Mouse (Mus musculus) cerebellum, adult (tissue): Measurements from ENCODE around the gene Trabd2b.

Source experiments
- ATAC-seq: cut with Nextera tagmentation; 2 replicates; pipeline ENCODE4 v1.9.2; 2017; ENCODE audit warnings: mild to moderate bottlenecking, moderate library complexity, mixed read lengths; ENCODE audit not compliant: insufficient number of reproducible peaks, low FRiP score, low TSS enrichment

The Trabd2b gene

DNA sequence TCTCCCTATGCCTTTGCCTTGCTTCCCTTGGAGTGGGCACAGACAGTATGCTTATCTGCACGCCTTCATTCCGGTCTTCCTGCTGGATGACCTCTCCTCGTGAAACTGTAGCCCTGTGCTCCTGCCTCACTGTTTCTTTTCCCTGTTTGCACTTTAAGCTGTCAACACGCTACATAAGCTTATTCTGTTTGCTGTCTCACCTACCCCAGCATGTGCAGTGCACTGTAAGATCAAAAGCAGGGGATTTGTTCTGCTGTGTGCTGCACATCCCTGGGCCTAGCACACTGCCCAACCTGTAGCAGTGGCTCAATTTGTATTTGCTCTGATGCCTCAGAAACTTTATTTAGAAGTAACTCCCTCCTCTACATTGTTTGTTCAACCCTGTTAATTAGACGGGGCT lies 79.5 kb downstream of the Trabd2b start:
- no peak for ATAC-seq

DNA sequence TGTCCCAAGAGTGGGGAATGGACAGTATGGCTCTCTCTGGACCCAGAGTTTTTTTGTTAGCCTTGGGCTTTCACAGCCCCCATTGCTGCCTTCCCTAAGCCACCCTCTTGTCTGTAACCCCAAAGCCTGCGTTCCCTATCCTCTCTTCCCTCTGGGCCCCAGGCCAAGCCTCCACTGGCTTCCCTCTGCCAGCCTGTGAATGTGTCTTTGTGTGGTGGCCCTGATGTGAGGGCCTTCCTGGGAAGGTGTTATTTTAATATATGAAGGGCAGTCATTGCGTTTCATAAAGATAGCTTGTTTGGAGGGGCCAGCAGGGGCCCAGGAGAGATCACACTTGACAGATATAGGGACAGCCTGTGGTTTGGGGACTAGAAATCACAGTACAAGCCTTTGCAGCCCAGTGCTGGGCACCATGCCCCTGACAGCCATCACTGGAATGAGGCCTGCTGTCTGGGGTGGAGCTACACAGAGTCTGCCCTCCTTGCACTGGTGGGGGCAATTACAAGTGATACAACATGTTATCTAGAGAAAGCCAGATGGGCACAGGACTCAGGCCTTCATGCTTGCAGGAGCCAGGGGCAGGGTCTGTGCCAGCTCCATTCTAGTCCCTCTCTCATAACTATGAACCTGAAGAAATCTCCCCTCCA lies 80.5 kb downstream of the Trabd2b start:
- ATAC-seq = no peak

DNA sequence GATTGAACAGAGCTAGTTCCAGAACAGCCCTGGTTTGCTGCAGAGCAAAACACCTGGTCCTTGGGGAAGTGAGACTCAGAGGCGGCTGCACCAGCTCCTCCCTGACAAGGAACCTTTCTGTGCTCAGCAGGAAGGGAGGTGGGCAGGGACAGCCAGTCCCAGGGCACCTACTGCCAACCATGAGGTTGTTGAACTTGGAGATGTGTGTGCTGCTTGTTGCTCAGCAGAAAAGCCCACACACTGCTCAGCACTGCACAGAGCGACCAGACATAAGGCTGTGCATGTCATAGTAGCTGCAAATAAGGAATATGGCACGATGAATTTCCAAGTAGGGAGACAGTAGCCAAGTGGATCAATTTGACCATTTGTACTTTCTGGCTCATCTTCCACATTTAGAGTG lies 81.2 kb downstream of the Trabd2b start:
- ATAC-seq = no peak

DNA sequence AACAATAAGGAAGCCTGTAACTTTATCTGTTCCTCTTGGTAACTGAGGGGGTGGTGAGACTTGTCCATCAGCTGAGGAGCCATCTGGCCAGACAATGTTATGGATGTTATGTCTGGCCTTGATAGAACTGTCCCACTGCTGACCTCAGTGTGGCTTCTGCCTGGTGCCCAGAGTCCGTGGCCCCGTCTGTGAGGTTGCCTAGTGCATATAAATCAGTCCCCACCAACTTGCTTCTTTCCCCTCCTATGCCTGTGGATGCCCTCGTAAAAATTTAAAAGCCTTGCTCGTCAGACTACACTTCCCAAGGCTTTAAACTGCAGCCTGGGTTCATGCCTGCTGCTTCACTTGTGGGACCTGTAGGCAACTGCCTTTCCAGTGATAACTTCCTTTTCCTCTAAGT lies 85.6 kb downstream of the Trabd2b start:
- ATAC-seq = no peak

DNA sequence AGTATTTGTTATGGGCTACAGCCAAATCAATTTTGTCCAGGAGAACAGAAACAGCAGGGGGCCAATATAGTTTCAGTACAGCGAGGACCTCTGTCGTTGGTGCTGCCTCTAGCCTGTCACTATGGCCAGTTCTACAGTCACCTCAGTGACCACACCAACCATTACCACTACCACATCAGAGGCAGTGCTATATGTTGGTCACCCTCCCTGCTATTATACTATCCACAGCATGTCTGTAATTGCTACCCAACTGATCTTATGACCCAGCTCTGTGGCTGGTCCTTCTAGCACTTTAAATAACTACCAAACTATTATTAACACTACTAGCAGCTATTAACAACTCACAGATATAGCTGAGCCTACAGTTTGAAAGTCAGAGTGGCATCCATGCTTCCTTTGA lies 87.5 kb downstream of the Trabd2b start:
- ATAC-seq = no peak

DNA sequence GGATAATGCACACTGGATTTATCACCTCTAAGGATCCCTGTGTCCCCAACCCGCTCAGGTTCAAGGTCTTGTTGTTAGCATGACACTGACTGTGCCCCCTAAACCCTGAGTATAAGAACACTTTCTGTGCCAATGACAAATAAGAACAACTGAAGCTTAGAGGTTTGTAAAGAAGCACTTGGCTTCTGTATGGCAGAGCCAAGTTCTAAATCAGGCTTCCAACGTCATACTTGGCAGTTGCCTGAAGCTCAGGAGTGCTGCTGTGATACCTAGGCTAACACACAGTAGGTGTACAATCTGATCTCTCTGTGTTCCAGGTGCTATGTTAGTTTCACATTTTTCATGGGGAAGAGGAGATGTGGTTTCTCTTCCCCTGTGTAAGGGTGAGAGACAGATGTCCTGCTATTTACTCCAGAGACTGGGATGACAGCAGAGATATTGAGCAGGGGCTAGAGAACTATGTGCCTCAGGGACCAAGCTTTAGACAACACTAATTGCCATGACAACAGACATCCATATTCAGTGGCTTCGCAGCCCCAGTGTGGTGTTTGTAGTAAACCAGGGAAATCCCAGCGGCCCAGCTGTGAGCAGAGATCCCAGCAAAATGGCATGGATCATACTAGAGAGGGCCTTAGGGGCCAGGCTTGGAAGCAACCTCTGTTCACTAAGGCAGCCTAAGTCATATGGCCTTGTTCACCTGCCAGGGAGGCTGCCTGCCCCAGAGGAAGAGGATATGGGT lies 89.3 kb downstream of the Trabd2b start:
- ATAC-seq = no peak

DNA sequence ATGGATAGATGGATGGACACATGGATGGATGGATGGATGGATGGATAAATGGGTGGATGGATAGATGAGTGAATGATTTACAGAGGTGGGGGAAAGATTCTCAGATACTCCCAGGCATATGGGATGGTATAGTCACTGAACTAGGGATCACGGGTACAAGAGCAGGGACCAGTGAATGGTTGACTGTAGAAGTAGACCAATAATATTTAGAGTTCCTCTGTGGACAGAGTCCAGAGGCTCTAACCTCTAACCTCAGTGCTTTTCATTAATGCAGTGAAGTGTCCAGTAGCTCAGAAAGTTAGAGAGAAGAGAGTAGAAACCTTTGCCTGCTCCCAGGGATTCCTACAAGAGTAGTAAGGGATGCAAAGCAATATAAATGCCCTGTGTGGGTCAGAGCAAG lies 93.1 kb downstream of the Trabd2b start:
- ATAC-seq = no peak

DNA sequence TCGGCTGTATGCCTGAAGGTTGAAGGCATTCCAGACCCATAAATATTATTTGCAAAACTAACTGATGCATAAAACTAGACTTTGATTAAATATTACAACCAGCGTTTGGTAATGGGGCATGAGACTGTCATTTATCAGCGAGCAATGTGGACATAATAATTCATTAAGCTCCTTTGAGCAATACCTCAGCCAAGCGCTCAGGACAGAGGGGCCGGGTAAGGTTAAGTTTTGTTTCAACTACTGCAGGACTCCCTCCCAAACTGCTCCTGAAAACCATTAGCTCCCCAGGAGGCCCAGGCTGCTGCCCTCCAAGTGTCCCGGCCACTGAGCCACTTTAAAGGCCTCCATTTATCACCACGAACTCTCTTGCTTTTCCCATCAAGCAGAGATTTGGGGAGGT lies 93.8 kb downstream of the Trabd2b start:
- no peak for ATAC-seq

DNA sequence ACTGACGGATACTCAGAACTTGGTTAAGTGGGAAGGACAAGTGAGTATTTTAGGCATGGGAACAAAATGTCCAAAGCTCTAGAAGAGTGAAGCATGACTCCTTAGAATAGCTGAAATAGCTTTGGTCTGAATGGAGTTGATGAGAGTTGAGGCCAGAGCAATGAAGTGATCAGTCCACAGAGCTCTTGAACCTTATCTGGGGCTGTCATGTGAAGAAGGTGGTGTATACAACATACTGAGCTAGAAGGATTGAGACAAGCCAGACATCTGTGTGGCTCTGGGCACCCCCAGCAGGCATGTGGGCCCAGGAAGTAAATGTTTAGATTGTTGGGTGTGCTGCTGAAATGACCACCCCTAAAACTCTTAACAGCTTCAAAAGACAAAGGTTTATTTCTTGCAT lies 94.5 kb downstream of the Trabd2b start:
- ATAC-seq = no peak

DNA sequence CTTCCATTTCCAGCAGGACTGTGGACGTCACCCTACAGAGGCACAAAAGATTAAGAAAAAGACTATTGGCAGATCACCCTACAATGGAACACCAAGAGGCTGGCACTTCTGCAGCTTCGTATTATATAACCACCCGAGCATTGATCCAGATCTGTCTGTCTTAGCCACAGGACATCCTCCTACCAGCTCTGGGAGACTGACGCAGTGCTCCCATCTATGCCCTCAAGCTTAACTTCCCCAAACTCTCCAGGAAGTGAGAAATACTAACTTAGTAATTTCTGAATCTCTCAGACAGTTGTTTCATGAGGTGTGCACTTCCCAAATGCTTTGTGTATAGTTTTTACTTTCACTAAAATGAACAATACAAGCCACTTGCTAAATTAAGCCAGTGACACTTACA lies 95.1 kb downstream of the Trabd2b start:
- no peak for ATAC-seq

DNA sequence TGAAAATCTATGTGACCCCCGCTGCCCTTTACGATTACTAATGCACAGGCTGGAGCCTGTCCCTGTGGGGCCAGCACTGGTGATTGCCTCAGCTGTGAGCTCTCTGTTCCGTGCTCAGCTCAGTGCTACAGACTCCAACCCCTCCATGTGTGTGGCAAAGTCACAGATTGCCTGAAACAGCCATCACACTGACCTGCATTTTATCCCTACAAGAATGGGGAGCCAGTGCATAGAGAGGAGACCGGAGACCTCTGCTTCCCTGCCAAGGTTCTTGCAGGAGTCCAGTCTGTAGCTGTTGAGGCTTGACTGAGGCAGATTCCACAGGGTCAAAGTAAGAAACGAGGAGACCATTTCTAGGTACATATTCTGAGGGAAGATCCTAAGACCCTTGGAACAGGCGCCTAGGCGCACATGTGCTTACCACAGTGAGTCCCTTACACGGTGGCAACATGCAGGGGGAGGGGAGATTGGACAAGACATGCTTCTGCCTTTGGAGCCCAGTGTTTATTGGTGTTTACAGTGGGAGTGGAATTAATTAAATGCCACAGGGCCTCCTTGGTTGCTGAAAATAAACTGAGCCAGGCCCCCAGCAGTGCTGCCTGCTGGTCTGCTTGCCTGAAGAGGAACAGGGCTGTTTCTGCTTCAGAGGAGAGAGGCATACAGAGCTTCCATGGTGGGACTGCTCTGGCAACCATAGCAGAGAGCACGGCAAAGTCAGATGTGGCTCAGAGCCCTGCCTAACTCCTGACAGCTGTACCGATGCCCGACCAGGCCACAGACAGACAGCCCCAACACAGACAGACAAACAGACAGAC lies 97.9 kb downstream of the Trabd2b start:
- ATAC-seq = peak; percentile 23; the same call in 1 of the 2 replicates

DNA sequence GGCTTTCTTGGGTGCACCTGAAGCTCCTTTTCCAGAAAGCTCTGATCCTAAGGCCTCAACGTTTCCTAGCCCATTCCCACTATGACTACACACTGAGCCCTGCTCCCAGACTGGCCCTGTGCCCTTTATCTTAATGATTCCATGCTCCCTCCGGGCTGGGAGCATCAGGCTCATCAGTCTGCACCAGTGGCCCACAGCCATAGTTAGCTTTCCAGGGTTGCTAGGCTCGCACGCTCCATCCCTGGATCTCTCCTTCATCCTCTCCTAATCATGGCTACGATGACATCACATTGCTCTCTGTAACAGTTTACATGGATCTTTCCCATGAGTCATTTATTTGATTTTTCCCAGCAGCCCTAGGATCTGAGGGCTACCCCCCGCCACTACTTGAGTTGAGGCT lies 103.1 kb downstream of the Trabd2b start:
- ATAC-seq = no peak

DNA sequence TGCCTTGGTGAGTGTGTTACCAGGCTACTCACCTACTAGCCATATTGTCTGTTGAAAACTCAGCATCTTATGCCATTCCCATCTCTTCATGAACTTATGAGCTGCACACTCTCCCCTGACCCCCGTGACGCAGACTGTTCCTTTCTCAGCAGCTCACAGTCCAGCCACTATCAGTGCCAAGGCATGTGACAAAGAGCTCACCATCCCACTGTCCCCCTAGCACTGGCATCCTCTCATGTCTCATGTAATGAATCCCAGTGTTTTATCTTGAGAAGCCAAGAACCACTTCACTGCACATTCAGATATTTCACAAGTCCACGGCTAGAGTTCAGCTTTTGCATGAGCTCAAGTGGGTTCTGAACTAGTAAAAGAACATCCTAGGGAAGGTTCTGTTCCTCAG lies 105.1 kb downstream of the Trabd2b start:
- no peak for ATAC-seq

DNA sequence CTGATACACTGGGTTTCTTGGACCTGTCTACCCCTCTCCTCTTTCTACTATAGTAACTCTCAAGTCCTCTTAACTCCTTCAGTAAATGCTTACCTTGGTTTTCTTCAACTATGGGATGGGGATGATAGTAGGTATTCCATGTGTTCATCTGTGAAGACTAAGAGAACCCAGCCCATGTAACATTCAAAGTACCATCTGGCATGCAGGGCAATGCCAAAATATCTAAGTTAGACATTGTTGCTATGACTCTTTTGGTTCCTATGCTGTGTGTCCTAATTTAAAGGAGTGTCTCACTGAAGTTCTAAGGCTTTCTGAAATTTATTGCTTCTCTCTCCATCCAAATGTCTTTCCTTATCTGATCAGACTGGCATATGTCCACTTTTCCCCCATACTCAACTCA lies 106.6 kb downstream of the Trabd2b start:
- ATAC-seq = no peak

DNA sequence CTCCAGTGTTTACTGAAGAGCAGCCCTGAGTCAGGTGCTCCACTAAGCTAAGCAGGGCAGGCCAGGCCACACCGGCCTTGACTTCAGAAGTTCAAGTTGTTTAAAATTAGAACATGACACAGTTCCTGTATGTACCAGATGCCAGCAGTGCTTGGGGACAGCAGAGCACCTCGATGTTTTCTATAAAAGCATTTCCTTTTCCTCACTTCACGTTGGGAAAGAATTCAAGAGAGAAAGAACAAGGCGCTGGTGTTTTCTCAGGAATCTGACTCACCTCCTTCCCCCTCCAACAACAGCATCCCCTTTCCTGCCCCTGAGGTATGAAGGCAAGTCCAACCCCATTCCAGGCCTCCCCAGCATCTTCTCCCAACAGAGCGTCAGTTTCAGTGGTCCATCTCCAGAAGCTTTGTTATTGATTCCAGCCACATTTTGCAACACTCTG lies 108.8 kb downstream of the Trabd2b start:
- no peak for ATAC-seq

DNA sequence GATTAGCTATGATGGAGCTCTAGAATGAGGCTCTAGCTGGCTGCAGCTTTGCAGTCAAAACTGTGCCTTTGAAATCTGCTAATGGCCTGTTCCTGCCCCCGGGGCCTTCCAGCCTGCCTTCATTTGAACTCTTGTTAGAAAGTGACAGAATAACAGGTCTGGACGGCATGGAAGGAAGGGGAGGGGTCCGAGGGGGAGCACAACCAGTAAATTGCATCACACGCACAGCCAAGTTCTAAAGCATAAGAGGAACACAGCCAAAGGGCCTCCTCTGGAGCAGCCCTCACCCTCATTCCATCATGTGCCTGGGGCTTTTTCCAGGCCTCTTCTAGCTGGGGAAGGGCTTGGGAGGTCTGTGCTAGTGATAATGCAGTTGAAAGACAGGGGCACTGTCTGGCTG lies 110.1 kb downstream of the Trabd2b start:
- no peak for ATAC-seq

DNA sequence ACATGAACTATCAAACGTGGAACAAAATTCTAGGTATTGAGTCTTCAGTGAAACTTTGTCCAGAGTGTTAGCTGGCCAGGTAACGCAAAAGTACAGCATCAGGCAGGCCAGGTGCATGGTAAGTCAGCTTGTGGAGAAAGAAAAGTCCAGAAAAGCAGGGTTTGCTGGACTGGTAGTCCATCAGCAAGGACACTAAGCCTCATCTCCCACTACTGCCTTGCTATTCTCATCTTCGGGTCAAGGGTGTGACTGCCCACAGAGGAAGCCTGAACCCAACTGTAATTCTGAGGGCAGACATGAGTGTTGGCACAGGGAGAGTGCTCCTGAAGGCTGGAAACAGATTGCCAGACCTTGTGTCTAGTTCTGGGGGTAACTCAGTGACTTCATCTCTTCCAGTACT lies 111.5 kb downstream of the Trabd2b start:
- no peak for ATAC-seq

DNA sequence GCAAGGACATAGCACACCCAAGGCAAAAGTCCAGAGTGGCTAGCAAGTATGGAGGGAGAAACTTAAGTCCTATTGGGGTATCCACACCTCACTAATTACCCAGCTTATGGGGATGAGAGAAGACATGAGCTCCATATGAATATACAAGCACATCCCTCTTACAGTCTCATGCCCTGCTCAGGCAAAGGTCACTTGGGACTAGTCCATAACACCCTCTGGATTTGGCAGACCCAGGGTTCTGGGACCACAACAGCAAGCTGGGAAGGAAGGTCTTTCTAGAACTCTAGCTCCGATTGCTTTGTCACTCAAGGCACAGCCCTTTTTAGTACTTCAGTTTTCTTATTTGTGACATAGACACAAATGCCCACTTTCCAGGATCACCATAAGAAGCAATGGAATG lies 112.0 kb downstream of the Trabd2b start:
- no peak for ATAC-seq

DNA sequence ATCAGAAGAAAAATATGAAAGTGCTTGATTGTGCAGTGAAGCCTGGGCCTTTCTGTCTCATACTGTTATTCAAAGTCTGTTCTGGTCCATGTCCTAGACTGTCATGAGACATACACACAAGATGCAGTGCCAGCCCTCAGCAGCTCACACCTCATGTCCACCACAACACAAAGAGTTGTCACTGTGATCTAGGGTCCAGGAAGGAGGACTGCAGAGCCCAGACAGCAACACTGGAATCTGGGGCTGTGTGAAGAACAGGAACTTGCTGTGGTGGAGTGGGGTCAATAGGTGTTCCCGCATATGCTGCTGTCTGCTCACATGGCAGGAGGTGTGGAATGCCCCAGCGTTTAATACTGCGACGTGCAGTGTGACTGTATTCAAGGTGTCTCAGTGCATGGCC lies 112.8 kb downstream of the Trabd2b start:
- ATAC-seq = no peak

DNA sequence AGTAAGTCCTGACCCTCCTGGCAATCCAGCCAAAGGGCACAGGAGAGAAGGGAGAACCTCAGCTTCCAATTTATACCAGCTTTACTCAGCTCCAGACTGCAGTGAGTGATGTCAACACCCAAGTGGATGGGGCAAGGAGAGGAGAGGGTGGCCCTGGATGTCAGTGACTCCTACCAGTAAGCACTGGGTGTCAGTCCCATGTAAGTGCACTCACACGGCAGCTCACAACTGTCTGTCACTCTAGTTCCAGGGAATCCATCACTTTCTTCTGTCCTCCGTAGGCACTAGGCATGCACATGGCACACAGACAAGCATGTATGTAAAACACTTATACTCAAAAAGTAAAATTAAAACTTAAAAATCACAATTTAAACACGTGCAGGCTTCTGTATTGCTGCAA lies 113.4 kb downstream of the Trabd2b start:
- no peak for ATAC-seq
